Mouse (Mus musculus) lung, adult 2 months (tissue): ENCODE measurements around the gene Dzip1l. TPM values are rescaled to one million over a fixed set of nuclear protein-coding genes. Genes with fewer than 3 reads are reported as not detected.

Source experiments
- DNase-seq: peaks from one replicate; pipeline ENCODE4 v3.0.0; 2022
- H3K4me1 ChIP-seq: fragments of 200-500 bp; 2 replicates; pipeline ENCODE4 v1.6.1; 2011; ENCODE audit warnings: low read length; ENCODE audit not compliant: control insufficient read depth, insufficient read depth
- H3K4me3 ChIP-seq: fragments of 200-500 bp; replicated peaks from 2 replicates; pipeline ENCODE3; 2011; ENCODE audit warnings: low read depth, mild to moderate bottlenecking, control low read depth, low read length; ENCODE audit errors: extremely low read depth
- CTCF ChIP-seq: fragments of 200-500 bp; IDR thresholded peaks from 2 replicates; pipeline ENCODE4 v1.5.1; 2011; ENCODE audit warnings: mild to moderate bottlenecking, low read length, control low read depth; ENCODE audit not compliant: insufficient read depth
- POLR2A ChIP-seq: fragments of 200-500 bp; IDR thresholded peaks from 2 replicates; pipeline ENCODE4 v1.6.1; 2011; ENCODE audit warnings: low read depth, mild to moderate bottlenecking, control low read depth, low read length, borderline replicate concordance; ENCODE audit errors: extremely low read depth
- WGBS: fragments of 180-500 bp; shearing (Covaris S2); methylation state at CpG from one replicate; pipeline ENCODE4 v1.1.7; 2018; 5-methylcytosine and 5-hydroxymethylcytosine counted together
- polyA plus RNA-seq: library from polyadenylated mRNA; depleted of rRNA; stranded (reverse); fragments of >200 nt; gene quantifications from 2 replicates; pipeline ENCODE4 v1.2.3, GENCODE M21; 2012; rRNA removed

Gene Dzip1l
- polyA plus RNA-seq, 1 experiment = 8.3 TPM

GRCm38 (mm10) chr9:99707425-99708126 lies 78.3 kb downstream of the Dzip1l start:
- TF ChIP-seq CTCF (no peak), POLR2A (no peak)
- 57% methylated on average over 11 of the region's 11 CpGs for WGBS
- peaks cover 4% of the 10 kb centered on the region for H3K4me1 ChIP-seq
- DNase-seq = peak; percentile 54
- H3K4me3 ChIP-seq = peak overlapping the region; percentile 32

DNA sequence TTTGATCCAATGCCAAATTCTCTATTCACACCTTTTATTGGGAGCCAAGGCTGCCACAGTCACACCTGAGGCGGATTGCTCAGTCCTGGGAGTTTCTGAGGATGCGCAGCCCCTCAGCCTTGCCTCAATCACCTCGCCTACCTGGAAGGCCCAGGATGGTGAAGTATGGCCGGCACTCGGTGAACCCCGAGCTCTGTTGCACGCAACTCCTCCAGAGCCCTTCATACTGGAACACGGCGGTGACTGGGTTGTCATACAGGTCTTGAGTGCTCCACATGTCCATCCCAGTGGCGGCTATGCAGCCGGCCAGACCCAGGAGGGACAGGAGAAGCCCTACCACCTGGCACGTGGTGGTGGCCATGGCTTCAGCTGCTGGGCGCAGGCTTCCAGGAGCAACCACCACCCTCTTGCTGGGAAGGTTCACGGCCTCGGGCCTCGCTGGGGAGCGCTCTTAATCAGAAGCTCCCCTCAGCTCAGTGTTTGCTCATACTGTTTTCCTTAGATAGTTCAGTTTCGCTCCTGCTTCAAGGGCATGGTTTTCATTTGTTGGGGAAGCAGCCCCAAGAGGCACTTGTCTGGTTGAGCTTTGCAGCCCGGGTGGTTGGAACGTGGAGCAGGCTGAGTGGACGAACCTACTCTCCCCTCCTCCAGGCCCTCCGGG lies 80.4 kb downstream of the Dzip1l start:
- DNase-seq = peak; percentile 64
- H3K4me3 ChIP-seq = peak overlapping the region; percentile 50
- WGBS = 63% methylated on average over 22 of the region's 22 CpGs
- TF ChIP-seq CTCF (no peak), POLR2A (peak; percentile 29; the same call in 1 of the 2 replicates)
- H3K4me1 ChIP-seq = peaks cover 2% of the 10 kb centered on the region

DNA sequence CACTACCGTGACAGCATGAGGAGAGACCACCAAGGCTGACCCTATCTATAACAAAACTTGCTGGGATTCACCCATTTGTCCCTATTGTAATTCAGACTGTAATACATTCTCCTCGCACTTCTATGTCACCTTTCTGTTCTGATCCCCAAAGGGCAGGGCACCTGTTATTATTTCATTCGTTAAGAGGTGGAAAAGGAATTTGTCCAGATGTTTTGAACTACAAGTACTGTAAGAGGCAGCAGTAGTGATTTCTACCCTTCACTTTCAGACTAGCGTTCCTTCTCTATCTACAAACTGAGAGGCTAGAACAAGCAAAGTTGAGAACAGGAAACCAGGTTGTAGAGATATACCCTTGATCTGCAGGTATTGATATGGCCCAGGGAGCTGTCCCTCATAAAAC lies 81.0 kb downstream of the Dzip1l start:
- TF ChIP-seq POLR2A (no peak), CTCF (no peak)
- Histone ChIP-seq H3K4me1 (no peaks in the 10 kb centered on the region; the same call in 1 of the 2 replicates), H3K4me3 (no peak overlapping the region)
- WGBS = 64% methylated on average over 4 of the region's 4 CpGs
- no peak for DNase-seq

- WGBS = 87% methylated on average over 14 of the region's 14 CpGs
- no peak for DNase-seq
- no peak for TF ChIP-seq CTCF
- no peak for TF ChIP-seq POLR2A
- Histone ChIP-seq H3K4me3 (no peak within 1 kb of the TSS), H3K4me1 (no peaks in the 10 kb centered on the region)
These were observed 87.8 kb downstream of the Dzip1l start, which contains the start of gene Cldn18 for GRCm38 (mm10) chr9:99717134-99717533. Gene Cldn18 (minus strand): TSS chr9:99717267.

Other genes with a start within 250 kb of the Dzip1l start
- gene Mras, start 192.1 kb upstream of the Dzip1l start, polyA plus RNA-seq = 8.5 and 9.2 TPM in 2 replicates
- gene Nme9, start 178.0 kb upstream of the Dzip1l start, polyA plus RNA-seq = 11.0 and 12.7 TPM in 2 replicates
- 8.5 and 10.9 TPM in 2 replicates for gene Armc8, start 60.6 kb upstream of the Dzip1l start, polyA plus RNA-seq
- gene Dbr1, start 53.7 kb upstream of the Dzip1l start, polyA plus RNA-seq = 5.5 and 6.8 TPM in 2 replicates
- 0.05 TPM in 1 of 2 replicates, not detected in the other for gene A4gnt, start 17.0 kb upstream of the Dzip1l start, polyA plus RNA-seq
- 532 and 587 TPM in 2 replicates for gene Cldn18, start 87.8 kb downstream of the Dzip1l start, polyA plus RNA-seq
- not detected in 2 replicates for gene Sox14, start 246.7 kb downstream of the Dzip1l start, polyA plus RNA-seq